Mouse (Mus musculus) adrenal gland, adult 18-20 months (tissue): ENCODE measurements around the gene Becn1. TPM values are rescaled to one million over a fixed set of nuclear protein-coding genes. Genes with fewer than 3 reads are reported as not detected.

Experiments used
- DNase-seq, 2 experiments: peaks; one replicate each; pipeline ENCODE4 v3.0.0; 2021 to 2022; ENCODE audit warnings: low spot score in 2 of 2
- total RNA-seq, 2 experiments: library from RNA; stranded (reverse); gene quantifications; 1 replicate in 1 of 2; 2 replicates in 1 of 2; pipeline ENCODE4 v1.2.3; 2021

Becn1 gene
- total RNA-seq, 2 experiments from 2014 or later = 151 to 161 TPM

DNA sequence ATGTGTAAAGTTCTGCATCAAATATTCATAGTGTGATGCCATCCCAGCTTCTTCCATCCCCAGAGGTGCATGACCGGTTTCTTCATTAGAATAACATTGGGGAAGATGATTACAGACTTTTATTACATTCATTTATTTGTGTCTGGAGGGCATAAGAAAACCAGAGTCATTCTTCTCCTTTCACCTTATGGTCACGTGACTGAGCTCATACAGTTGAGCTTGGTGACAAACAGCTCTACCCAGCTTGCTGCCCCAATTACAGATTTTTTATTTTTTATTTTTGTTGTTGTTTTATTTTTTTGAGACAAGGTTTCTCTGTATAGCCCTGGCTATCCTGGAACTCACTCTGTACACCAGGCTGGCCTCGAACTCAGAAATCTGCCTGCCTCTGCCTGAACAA lies 29.6 kb downstream of the Becn1 start:
- no peak for DNase-seq

DNA sequence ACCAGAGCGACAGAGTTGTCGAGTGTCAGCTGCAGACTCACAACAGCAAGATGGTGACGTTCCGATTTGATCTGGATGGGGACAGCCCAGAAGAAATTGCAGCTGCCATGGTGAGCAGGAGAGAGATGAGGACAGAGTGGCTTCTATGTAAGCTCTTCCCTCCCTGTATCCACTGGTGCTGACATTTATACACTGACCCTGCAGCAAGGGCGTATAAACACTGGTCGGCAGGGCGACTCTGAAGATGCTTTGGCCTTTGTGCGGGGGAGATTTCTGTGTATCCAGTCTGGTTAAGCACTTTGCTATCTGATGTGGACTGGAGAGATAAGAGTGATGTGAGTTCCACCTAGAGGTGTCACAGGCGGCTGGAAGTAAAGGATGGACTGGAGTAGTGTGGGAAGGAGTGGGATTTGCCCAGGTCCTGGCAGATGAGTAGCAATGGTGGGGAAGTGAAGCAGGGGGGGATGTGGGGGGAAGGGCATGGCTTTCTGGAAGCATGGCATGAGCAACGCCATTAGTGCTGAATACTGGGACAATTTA lies 32.4 kb downstream of the Becn1 start:
- no peak for DNase-seq

DNA sequence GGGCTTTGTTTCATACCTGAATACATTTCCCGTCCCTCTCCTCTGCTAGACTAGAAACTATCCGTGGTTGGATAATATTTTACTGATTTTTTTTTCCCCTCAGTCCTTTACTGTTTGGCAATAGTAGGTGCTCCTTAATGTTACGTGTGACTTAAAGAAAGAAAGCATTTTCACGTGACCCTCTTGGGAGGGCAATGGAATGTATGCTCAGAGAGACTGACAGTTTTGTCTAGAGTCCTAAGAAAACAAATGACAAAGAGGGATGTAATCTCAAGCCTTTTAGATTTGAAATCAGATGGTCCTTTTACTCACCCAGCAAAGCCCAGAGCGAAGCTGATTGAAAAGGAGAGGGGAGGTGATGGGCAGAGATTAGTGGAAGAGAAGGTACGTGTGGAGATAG lies 36.2 kb downstream of the Becn1 start:
- DNase-seq = no peak

DNA sequence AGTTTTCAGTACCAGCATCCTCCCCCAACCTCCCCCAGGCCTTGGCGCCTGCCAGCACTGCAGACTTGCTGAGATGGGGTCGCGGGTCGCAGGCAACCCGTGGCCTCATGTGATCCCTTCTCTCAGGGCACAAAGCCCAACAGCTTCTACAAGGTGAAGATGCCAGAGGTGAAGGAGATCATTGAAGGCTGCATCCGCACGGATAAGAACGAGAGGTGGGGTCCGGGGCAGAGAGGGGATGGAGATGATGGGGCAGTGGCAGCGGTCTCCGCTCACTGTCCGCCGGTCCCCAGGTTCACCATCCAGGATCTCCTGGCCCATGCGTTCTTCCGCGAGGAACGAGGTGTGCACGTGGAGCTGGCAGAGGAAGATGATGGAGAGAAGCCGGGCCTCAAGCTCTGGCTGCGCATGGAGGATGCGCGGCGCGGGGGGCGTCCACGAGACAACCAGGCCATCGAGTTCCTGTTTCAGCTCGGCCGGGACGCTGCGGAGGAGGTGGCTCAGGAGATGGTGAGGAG lies 37.1 kb downstream of the Becn1 start:
- no peak for DNase-seq

DNA sequence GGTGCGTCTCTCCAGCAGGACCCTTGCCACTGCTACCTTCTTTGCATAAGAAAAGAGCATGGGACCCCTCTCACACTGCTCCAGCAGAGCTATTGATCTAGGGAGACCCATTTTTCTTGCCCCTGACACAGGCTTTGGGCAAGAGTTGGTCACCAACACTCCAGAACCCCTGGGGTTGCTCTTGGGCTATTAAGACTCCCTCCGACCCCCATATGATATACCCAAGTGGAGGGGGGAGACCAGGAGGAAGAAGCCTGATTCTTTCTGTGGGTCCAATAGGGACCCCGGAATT lies 38.2 kb downstream of the Becn1 start:
- no peak for DNase-seq

DNA sequence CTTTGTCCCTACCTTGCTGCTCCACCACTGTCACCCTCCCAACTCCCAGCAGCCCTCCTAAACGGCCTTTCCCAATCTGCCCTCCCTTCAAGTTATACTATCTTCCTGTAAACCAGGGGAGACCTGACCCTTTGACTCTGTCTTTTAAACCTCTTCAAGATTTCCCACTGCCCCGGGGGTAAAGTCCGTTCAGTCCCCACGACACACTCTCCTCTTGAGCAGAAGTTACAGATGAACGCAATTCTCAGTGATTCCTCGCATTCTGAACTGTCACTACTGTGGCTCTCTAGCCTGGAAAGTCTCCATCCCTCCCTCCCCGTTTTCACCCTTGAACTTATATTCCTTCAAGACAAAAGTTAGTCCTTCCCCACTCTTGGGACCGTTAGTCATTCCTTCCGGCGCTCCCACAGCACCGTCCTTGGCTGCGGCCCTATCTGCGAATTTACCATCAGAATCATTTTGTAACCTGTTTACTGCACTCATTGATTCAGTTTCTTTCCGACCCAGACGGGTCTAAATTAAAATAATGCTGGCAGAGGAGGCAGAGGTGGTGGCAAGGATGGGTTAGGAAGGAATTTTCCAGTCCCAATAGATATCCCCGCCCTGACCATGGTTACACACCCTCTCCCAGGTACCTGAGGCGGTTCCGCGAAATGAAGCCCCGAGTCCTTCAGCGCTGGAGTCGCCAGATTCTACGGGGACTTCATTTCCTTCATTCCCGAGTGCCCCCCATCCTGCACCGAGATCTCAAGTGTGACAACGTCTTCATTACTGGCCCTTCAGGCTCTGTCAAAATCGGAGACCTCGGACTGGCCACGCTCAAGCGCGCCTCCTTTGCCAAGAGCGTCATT lies 38.7 kb downstream of the Becn1 start:
- no peak for DNase-seq

DNA sequence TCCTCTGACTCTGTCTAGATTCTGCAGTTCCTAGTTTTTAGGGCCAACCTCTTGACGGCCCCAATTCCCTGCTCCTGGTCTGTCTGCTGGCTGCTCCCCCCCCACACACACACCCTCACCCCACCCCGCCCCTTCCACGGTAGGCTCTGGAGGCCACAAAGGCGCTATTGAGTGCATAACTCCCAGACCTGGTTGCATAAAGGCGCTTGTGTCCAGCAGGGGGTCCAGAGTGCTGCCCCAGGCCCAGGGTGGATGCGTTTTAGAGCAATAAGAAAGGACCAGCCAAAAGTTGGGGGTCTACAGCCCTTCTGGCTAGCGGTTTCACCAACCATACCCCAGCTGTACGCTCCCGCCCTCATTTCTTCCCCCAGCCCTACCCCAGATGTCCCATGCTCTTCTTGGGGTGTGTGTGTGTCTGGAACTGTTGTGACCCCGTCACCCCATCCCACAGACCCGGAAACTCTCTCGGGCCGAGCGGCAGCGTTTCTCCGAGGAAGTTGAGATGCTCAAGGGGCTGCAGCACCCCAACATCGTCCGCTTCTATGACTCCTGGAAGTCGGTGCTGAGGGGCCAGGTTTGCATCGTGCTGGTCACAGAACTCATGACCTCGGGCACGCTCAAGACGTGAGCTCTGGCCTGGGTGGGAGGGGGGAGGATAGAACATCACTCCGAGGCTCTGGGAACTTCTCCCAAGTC lies 39.7 kb downstream of the Becn1 start:
- no peak for DNase-seq

DNA sequence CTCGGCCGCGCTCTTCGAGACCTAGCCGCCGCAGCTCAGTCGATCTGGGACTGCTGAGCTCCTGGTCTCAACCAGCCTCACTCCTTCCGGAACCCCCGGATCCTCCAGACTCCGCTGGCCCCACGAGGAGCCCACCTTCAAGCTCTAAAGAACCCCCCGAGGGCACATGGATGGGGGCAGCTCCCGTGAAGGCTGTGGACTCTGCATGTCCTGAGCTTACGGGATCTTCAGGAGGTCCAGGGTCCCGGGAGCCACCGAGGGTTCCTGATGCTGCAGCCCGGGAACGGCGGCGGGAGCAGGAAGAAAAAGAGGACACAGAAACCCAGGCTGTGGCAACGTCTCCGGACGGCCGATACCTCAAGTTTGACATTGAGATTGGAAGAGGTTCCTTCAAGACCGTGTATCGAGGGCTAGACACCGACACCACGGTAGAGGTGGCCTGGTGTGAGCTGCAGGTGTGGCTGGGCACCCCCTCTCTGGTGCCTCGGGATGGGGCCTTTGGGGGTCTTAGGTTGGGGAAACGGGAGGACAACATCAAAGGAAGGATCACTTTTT lies 41.2 kb downstream of the Becn1 start:
- no peak for DNase-seq

DNA sequence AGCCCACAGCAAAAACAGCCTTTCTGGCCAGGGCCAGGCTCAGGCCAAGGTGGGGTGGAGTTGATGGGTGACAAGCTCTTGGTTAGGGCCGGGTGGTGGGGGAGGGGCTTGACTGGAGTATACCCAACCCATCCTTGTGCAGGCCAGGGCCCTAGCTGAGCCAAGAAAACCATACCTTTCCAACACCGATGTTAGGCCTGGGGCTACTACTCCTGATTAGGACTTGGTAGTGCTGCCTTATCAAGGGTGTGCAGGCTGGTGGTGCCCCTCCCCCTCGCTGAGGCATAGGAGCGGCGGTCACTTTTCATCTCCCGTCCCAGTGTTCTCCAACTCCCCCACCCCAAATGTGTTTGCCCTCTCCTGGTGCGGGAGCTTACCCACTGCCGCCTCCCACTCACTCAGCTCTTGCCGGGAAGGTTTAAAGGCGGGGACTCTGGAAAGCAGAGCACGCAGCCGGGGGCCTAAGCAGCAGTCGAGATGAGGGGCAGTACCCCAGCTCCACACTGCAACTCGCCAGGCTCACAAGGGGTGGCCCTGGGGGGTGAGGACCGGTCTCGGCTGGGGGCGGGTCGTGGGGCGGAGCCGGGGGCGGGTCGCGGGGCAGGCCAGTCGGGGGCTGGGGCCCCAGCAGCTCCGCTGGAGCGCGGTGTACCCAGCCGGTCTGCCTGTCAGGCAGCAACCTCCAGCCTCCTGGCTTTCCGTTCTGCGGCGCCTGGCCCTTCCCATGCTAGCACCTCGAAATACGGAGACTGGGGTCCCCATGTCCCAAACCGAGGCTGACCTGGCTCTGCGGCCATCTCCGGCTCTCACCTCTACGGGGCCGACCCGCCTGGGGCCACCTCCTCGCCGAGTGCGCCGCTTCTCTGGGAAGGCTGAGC lies 41.9 kb downstream of the Becn1 start, which contains the start of gene Wnk4:
Wnk4 (plus strand) TSS at position 620 of the 878 bp plus-strand sequence.
- DNase-seq = peak; percentile 56 to 59

DNA sequence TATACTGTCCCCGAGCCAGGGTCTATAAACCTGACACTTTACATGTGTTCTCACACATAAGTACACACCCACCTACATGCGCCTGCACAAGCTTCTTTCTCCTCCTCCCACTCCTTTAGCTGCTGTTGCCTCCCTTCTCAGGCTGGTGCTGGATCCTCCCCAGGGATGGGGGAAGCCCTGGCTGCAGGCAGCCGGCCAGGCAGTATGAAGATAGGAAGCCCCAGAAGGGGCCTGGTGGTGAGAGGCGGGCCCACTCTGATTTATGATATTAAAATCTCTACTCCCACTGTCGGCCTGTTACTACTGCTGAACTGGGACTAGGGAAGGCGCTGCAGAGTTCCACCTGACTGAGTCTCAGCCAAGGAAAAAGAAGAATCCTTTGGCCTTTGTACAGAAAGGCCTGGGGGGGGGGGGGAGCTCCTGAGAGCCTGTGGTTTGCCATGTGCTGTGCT lies 42.8 kb downstream of the Becn1 start:
- no peak for DNase-seq

DNA sequence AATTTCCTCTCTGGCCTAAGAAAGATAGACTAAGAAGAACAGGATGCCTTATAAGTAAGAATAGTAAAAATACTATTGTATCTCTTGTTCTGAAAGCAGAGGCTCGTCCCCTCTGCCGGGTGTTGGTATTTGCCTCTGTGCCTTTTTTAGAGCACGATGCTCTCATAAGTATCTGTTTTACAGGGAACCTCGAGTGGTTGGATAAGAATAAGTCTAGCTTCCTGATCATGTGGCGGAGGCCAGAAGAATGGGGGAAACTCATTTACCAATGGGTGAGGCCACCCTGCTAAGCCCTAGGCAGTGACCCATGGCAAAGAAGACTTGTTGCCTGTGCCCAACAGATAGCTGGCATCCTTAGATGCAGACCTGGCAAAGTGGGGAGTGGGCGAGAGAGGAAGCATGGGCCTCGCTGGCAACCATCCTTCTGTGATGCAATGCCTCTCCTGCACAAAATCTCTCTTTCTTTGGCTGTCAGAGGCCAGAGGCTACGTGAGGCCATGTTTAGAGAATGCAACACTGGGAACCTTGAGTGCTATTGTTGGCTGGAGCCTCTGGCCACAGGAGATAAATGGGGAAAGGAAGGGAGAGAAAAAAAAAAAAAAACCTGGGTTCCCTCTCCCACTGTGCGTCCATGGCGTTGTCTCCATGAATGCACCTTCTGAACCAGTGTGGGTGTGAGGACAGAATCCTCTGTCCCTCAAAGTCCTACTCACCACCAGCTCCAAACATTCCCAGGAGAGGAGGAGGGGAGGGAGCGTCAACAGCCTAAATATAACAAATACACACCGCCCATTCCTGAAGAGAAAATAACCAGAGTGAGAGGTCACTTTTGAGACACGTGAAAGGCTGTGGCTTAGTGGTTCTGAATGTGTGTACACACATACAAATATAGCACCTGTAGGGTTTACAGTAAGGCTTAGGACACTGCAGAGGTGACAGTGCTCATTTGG lies 46.0 kb downstream of the Becn1 start:
- DNase-seq = no peak

DNA sequence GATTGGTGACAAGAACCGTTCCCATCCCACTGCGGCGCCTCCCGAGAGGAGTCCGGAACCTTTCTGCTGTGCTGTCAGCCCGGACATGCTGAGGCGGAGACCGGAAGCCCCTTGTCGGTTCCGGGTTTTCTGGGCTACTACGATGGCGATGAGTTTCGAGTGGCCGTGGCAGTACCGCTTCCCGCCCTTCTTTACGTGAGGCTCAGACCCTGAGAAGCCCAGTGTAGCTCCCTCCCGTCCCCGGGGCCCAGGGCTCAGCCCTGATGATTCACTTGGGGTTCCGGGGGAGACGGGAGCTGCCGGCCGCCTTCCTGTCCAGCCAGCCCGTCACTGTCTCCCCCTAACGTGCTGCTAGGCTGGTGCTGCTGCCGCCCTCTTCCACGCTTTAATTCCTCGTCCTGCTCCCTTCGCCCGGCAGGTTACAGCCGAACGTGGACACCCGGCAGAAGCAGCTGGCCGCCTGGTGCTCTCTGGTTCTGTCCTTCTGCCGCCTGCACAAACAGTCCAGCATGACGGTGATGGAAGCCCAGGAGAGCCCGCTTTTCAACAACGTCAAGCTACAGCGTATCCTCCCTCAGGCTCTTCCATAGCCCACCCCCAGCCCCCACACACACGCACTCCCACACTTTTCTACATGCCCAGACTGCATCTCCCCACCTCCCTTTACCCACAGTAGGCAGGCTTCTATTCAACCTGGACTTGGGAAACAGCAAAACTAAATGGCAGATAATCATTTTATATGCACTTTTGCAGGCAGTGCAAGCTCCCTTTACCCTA lies 48.3 kb downstream of the Becn1 start, which contains the start of gene Vps25:
Vps25 (plus strand) TSS at position 95 of the 777 bp plus-strand sequence.
- peak; percentile 79 to 82 for DNase-seq

DNA sequence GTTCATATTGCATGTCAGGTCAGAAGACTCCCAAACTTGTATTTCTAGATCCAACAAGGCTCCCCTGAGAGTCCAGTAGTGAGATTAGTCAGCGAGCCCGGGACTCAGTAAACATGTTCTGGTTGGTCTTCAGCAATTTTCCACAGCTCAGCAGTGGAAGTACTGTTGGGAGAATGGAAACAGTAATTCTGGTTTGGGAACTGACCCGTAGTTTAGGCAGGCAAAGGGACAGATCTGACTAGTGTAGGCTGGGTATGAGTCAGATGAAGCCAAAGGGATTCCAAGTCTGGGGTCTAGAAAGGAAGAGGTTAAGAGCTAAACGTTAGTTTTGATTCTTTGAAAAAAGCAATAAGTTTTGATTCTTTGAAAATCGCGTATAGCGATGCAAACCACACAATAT lies 49.1 kb downstream of the Becn1 start:
- DNase-seq = no peak

DNA sequence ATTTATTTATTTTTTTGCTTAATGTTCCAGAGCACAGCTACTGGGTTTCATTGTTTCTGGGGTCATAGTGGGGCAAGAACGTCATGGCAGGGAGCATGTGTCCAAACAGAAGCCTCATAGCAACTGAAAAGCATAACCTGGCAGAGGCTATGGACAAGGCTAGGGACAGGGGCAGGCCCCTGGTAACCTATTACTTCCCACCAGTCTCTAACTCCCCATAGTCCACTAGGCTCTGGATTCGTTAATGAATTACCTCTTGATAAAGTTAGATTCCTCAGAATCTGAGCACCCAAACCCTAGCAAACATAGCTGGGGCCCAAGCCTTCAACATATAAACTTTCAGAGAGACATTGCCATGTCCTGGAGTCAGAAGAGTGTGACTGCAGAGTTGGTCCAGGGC lies 51.1 kb downstream of the Becn1 start:
- no peak for DNase-seq

DNA sequence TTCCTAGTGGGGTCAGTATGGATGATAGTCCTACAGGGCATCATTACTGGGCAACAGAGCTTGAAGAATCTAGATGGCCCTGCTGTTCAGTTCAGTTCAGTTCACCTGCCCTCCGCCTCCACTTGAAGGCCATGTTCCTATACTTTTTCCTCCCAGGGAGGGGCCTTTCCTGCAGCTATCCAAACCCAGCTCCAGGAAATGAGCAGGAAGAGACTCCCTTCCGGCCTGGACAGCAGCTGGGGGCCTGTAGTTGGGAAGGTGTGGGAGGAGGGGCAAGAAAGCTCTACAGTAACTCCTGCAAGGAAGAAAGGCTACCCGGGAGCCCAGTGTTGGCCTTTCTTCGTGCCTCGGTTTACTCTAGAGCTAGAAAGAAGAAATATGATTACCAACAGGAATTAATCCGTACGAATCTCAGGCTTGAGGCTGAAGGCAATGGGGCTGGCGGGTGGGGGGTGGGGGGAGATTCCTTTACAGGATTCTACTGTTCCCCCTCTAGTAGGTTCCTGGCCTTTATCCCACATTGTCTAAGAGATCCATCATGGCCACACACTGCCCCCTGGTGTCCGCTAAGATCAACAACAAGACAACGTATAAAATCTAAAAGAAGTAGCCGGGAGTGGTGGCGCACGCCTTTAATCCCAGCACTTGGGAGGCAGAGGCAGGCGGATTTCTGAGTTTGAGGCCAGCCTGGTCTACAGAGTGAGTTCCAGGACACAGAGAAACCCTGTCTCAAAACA lies 53.7 kb downstream of the Becn1 start:
- peak; percentile 58 to 72 for DNase-seq

DNA sequence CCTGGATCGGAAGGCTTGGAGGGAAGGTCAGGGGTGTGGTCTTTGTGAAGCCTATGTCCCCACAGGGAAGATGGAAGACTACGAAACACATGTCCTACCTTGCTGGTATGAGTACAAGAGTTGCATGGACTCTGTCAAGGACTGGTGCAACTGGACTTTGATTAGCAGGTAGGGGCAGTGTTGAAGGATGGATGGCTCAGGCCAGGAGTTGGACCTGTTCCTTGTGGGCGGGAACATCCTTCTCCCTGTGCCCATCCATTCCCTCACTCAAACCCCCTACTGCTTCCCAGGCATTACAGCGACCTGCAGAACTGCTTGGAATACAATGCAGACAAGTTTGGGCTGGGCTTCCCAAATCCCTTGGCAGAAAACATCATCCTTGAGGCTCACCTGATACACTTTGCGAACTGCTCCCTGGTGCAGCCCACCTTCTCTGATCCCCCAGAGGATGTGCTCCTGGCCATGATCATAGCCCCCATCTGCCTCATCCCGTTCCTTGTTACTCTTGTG lies 54.5 kb downstream of the Becn1 start:
- DNase-seq = no peak

DNA sequence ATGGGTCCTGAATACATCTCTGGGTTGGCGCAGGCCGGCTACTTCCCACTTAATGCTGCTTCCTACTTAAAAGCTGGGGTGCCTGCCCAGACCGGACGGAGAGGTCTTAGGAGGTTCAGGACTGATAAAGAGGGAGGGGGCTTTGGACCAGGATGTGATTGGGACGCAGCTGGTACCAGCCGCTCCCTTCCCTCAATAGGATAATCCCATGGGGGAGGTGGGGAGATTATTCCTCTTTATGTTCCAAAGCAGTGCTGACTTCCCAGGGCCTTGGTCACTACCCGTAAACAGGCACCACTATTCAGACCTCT lies 55.4 kb downstream of the Becn1 start:
- DNase-seq = no peak
